Mouse (Mus musculus) forebrain, embryonic 14.5 days (tissue): ENCODE data around the gene Wasf2. TPM values are rescaled to one million over a fixed set of nuclear protein-coding genes. Genes with fewer than 3 reads are reported as not detected.

Source experiments
- ATAC-seq: fragments of 200-750 bp; cut with Nextera tagmentation; 2 replicates; pipeline ENCODE4 v1.8.0; 2017; ENCODE audit warnings: mild to moderate bottlenecking, moderate library complexity
- DNase-seq: peaks from one replicate; pipeline ENCODE4 v3.0.0-alpha.2; 2015; ENCODE audit warnings: low spot score
- H3K27ac ChIP-seq: fragments of 300-500 bp; sonication (generic); 2 replicates; pipeline ENCODE4 v1.5.1; 2014; ENCODE audit warnings: low read depth, mild to moderate bottlenecking, control low read depth, low read length, moderate library complexity
- H3K27me3 ChIP-seq: fragments of 300-500 bp; sonication (generic); replicated peaks from 2 replicates; pipeline ENCODE4 v1.6.1; 2014; ENCODE audit warnings: low read length, control low read depth, mixed read lengths; ENCODE audit not compliant: control insufficient read depth, insufficient read depth
- H3K36me3 ChIP-seq: fragments of 300-500 bp; sonication (generic); 2 replicates; pipeline ENCODE4 v1.6.1; 2014; ENCODE audit warnings: low read length, control low read depth; ENCODE audit not compliant: control insufficient read depth, insufficient read depth
- H3K4me1 ChIP-seq: fragments of 300-500 bp; sonication (generic); 2 replicates; pipeline ENCODE4 v1.6.1; 2014; ENCODE audit warnings: antibody characterized with exemption, low read length, control low read depth; ENCODE audit not compliant: control insufficient read depth, insufficient read depth
- H3K4me2 ChIP-seq: fragments of 300-500 bp; sonication (generic); 2 replicates; pipeline ENCODE4 v1.6.1; 2014; ENCODE audit warnings: mild to moderate bottlenecking, control low read depth, low read length
- H3K4me3 ChIP-seq: fragments of 300-500 bp; sonication (generic); 2 replicates; pipeline ENCODE4 v1.5.1; 2014; ENCODE audit warnings: low read depth, low read length, control low read depth
- H3K9ac ChIP-seq: fragments of 300-500 bp; sonication (generic); 2 replicates; pipeline ENCODE4 v1.6.1; 2014; ENCODE audit warnings: mild to moderate bottlenecking, low read length, control low read depth, moderate library complexity
- H3K9me3 ChIP-seq: fragments of 300-500 bp; sonication (generic); replicated peaks from 2 replicates; pipeline ENCODE4 v1.6.1; 2016; ENCODE audit warnings: low read length, control low read depth, mixed read lengths; ENCODE audit not compliant: control insufficient read depth
- WGBS: fragments of 180-500 bp; shearing (Covaris S2); extraction: QIAGEN DNeasy Blood & Tissue Kit; methylation state at CpG from one replicate; pipeline ENCODE4 v1.1.7; 2014; 5-methylcytosine and 5-hydroxymethylcytosine counted together
- polyA plus RNA-seq: library from polyadenylated mRNA; unstranded; fragments of >200 nt; fragmentation: Nextera tagmentation; extraction: Ambion mirVana; gene quantifications from 2 replicates; pipeline ENCODE4 v1.2.1, GENCODE M21; 2014

The Wasf2 gene
- polyA plus RNA-seq, 1 experiment from 2014 or later, result 28.3 TPM

- WGBS, result 50% methylated on average over 3 of the region's 3 CpGs
- DNase-seq (no peak), ATAC-seq (no peak)
- Histone ChIP-seq H3K27ac (no peak overlapping the region), H3K9ac (no peak overlapping the region), H3K4me3 (no peak overlapping the region), H3K27me3 (no peaks in the 10 kb centered on the region; the same call in 1 of the 2 replicates), H3K36me3 (no peaks in the 10 kb centered on the region), H3K4me2 (no peak overlapping the region), H3K9me3 (no peaks in the 10 kb centered on the region), H3K4me1 (peaks cover 17% of the 10 kb centered on the region)
These were observed 73.3 kb downstream of the Wasf2 start for GRCm38 (mm10) chr4:133203591-133203990.

GRCm38 (mm10) chr4:133204379-133204778 lies 74.1 kb downstream of the Wasf2 start:
- no peak overlapping the region for H3K4me2 ChIP-seq
- H3K9ac ChIP-seq, result no peak overlapping the region
- H3K9me3 ChIP-seq, result no peaks in the 10 kb centered on the region
- peaks cover 13% of the 10 kb centered on the region for H3K4me1 ChIP-seq
- ATAC-seq, result no peak
- H3K27ac ChIP-seq, result peak overlapping the region; percentile 35; the same call in 1 of the 2 replicates
- H3K4me3 ChIP-seq, result no peak overlapping the region
- H3K36me3 ChIP-seq, result no peaks in the 10 kb centered on the region
- peak; percentile 39 for DNase-seq
- 53% methylated on average over 7 of the region's 7 CpGs for WGBS
- H3K27me3 ChIP-seq, result no peaks in the 10 kb centered on the region; the same call in 1 of the 2 replicates

GRCm38 (mm10) chr4:133209366-133209765 lies 79.1 kb downstream of the Wasf2 start:
- Histone ChIP-seq H3K4me3 (no peak overlapping the region), H3K36me3 (no peaks in the 10 kb centered on the region), H3K9me3 (no peaks in the 10 kb centered on the region), H3K9ac (no peak overlapping the region), H3K4me2 (no peak overlapping the region), H3K27ac (no peak overlapping the region), H3K4me1 (peaks cover 13% of the 10 kb centered on the region), H3K27me3 (peaks cover 8% of the 10 kb centered on the region; the same call in 1 of the 2 replicates)
- WGBS, result 4% methylated on average over 11 of the region's 11 CpGs
- peak; percentile 82 for DNase-seq
- peak; percentile 13; the same call in 1 of the 2 replicates for ATAC-seq

- Histone ChIP-seq H3K9me3 (no peaks in the 10 kb centered on the region), H3K36me3 (no peaks in the 10 kb centered on the region), H3K27ac (no peak overlapping the region), H3K9ac (no peak overlapping the region), H3K4me1 (peaks cover 13% of the 10 kb centered on the region), H3K27me3 (peaks cover 8% of the 10 kb centered on the region; the same call in 1 of the 2 replicates), H3K4me2 (no peak overlapping the region), H3K4me3 (no peak overlapping the region)
- DNase-seq, result no peak
- no peak for ATAC-seq
- 92% methylated on average over 24 of the region's 24 CpGs for WGBS
These were observed 79.9 kb downstream of the Wasf2 start for GRCm38 (mm10) chr4:133210023-133210787.

GRCm38 (mm10) chr4:133210788-133211390 lies 80.6 kb downstream of the Wasf2 start:
- H3K9ac ChIP-seq, result no peak overlapping the region
- ATAC-seq (no peak), DNase-seq (no peak)
- H3K4me3 ChIP-seq, result no peak overlapping the region
- H3K9me3 ChIP-seq, result no peaks in the 10 kb centered on the region
- H3K4me2 ChIP-seq, result no peak overlapping the region
- H3K27me3 ChIP-seq, result peaks cover 8% of the 10 kb centered on the region; the same call in 1 of the 2 replicates
- no peaks in the 10 kb centered on the region for H3K36me3 ChIP-seq
- 92% methylated on average over 19 of the region's 19 CpGs for WGBS
- H3K4me1 ChIP-seq, result peaks cover 13% of the 10 kb centered on the region
- H3K27ac ChIP-seq, result no peak overlapping the region

GRCm38 (mm10) chr4:133211751-133212561 lies 81.7 kb downstream of the Wasf2 start, which contains the start of the genes Cd164l2 and Gpr3:
Gene Cd164l2 (plus strand): TSS chr4:133212131.
Gene Gpr3 (minus strand): TSS chr4:133212536.
- H3K9me3 ChIP-seq, result no peaks in the 10 kb centered on the region
- peaks cover 13% of the 10 kb centered on the region for H3K4me1 ChIP-seq
- peak within 1 kb of the TSS; percentile 69 for H3K9ac ChIP-seq
- H3K4me3 ChIP-seq, result peak within 1 kb of the TSS; percentile 60
- H3K27ac ChIP-seq, result no peak within 1 kb of the TSS
- 1% methylated on average over 52 of the region's 52 CpGs for WGBS
- H3K27me3 ChIP-seq, result peaks cover 8% of the 10 kb centered on the region; the same call in 1 of the 2 replicates
- no peaks in the 10 kb centered on the region for H3K36me3 ChIP-seq
- no peak for DNase-seq
- peak; percentile 57 for ATAC-seq
- H3K4me2 ChIP-seq, result peak within 1 kb of the TSS; percentile 94

- 1% methylated on average over 44 of the region's 44 CpGs for WGBS
These were observed 82.4 kb downstream of the Wasf2 start for GRCm38 (mm10) chr4:133212562-133213267.

GRCm38 (mm10) chr4:133213268-133213590 lies 82.9 kb downstream of the Wasf2 start:
- 0% methylated on average over 9 of the region's 9 CpGs for WGBS
- peak overlapping the region; percentile 94 for H3K4me2 ChIP-seq
- no peak overlapping the region for H3K27ac ChIP-seq
- no peak overlapping the region for H3K9ac ChIP-seq
- H3K36me3 ChIP-seq, result no peaks in the 10 kb centered on the region
- DNase-seq (peak; percentile 46), ATAC-seq (peak; percentile 4; the same call in 1 of the 2 replicates)
- H3K27me3 ChIP-seq, result 0 out of 2 replicates have a peak, but pooled peaks cover 8% of the 10 kb centered on the region
- peak overlapping the region; percentile 60 for H3K4me3 ChIP-seq
- H3K4me1 ChIP-seq, result peaks cover 13% of the 10 kb centered on the region
- H3K9me3 ChIP-seq, result no peaks in the 10 kb centered on the region

More at GRCm38 (mm10) chr4:133212562-133213267, 82.4 kb downstream of the Wasf2 start:
- Histone ChIP-seq H3K4me2 (peak overlapping the region; percentile 94), H3K9ac (peak overlapping the region; percentile 69), H3K27me3 (peaks cover 8% of the 10 kb centered on the region; the same call in 1 of the 2 replicates), H3K27ac (no peak overlapping the region), H3K4me3 (peak overlapping the region; percentile 60), H3K4me1 (peaks cover 13% of the 10 kb centered on the region), H3K36me3 (no peaks in the 10 kb centered on the region), H3K9me3 (no peaks in the 10 kb centered on the region)
- ATAC-seq (peak; percentile 90), DNase-seq (peak; percentile 85)
